ENCODE assay signal across 19 mouse cellular contexts in genomic region chr7:117567653-117568340, GRCm38 (mm10).
"Had no signal": no experiment of that assay in that cellular context is flagged by ENCODE, and none has a peak within 500 bp of the region (broad histone marks: within the 10 kb centered on the region; RNA-seq: fewer than 3 reads in every experiment).

No protein-coding gene starts in this region.

- DNase-seq: kidney, adult 2 months; lung, adult 2 months; lung, postnatal 36 days; retina, postnatal 1 day; right cerebral cortex, postnatal 4 days; thymus, adult 2 months; thymus, postnatal 25 days had no signal

- H3K36me3 ChIP-seq: kidney, embryonic 15.5 days; limb, embryonic 10.5 days; liver, embryonic 15.5 days; midbrain, embryonic 12.5 days; neural tube, embryonic 15.5 days; stomach, embryonic 15.5 days had no signal

- H3K9me3 ChIP-seq: kidney, embryonic 15.5 days; limb, embryonic 10.5 days; liver, embryonic 15.5 days; megakaryocyte, embryonic 14.5 days; midbrain, embryonic 12.5 days; neural tube, embryonic 15.5 days; stomach, embryonic 15.5 days had no signal

- H3K4me1 ChIP-seq: liver, embryonic 15.5 days; megakaryocyte, embryonic 14.5 days; neural tube, embryonic 15.5 days; stomach, embryonic 15.5 days had no signal

- H3K9ac ChIP-seq: kidney, embryonic 15.5 days; liver, embryonic 15.5 days; midbrain, embryonic 12.5 days; neural tube, embryonic 15.5 days; stomach, embryonic 15.5 days had no signal

- H3K4me2 ChIP-seq: kidney, embryonic 15.5 days; liver, embryonic 11.5 days; liver, embryonic 15.5 days; midbrain, embryonic 12.5 days; neural tube, embryonic 15.5 days; stomach, embryonic 15.5 days had no signal

- H3K27ac ChIP-seq: kidney, embryonic 15.5 days; left cerebral cortex, adult 2 months; limb, embryonic 10.5 days; liver, embryonic 15.5 days; midbrain, embryonic 12.5 days; neural tube, embryonic 15.5 days; stomach, embryonic 15.5 days had no signal

- H3K27me3 ChIP-seq: kidney, embryonic 15.5 days; liver, embryonic 15.5 days; megakaryocyte, embryonic 14.5 days; neural tube, embryonic 15.5 days; stomach, embryonic 15.5 days had no signal

- ATAC-seq: inflammation-experienced regulatory T-cells, adult 6 months; lung, postnatal 0 days had no signal

- H3K4me3 ChIP-seq: kidney, embryonic 15.5 days; left cerebral cortex, adult 2 months; limb, embryonic 10.5 days; liver, embryonic 15.5 days; megakaryocyte, embryonic 14.5 days; midbrain, embryonic 12.5 days; myocyte; neural tube, embryonic 15.5 days; stomach, embryonic 15.5 days had no signal
